Mouse (Mus musculus) hindlimb bud, embryonic 11.5 days (tissue): ENCODE results near the gene Rgs11.

ENCODE experiments used
- DNase-seq: peaks from one replicate; pipeline ENCODE4 v3.0.0-alpha.2; 2012; ENCODE audit warnings: low read depth, low spot score; ENCODE audit errors: extremely low spot score

Rgs11 gene

DNA sequence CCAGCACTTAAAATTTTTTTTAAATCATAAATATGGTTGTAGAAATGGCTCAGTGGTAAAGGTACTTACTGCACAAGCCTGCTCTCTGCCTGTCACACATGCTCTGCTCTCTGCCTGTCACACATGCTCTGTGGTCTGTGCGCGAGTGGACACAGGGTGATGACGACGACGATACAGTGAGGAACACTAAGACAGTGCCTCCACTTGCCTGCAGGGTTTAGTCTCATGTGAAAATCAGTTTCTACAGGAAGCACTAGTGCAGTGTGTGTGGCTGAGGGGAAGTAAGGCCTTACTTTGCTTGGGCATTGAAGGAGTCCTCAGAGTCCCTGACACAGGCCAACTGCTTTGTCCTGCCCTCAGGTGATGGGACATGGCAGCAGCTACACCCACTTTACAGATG is 27.0 kb downstream of the Rgs11 start:
- no peak for DNase-seq

DNA sequence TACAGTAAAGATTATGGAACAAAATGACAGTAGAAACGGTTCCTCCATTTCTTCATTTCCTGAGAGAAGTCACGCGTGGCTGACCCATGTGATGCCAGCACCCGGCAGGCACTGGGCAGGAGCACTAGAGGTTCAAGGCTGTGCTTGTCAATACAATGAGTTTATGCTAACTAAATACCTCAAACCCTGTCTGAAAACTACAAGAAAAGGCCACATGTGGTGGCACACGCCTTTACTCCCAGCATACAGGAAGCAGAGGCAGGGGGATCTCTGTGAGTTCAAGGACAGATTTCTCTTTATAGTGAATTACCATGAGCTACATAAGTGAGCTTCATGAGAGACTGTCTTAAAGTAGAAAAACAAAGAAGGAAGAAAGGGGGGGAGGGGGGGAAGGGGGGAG is 28.4 kb downstream of the Rgs11 start:
- DNase-seq = no peak

DNA sequence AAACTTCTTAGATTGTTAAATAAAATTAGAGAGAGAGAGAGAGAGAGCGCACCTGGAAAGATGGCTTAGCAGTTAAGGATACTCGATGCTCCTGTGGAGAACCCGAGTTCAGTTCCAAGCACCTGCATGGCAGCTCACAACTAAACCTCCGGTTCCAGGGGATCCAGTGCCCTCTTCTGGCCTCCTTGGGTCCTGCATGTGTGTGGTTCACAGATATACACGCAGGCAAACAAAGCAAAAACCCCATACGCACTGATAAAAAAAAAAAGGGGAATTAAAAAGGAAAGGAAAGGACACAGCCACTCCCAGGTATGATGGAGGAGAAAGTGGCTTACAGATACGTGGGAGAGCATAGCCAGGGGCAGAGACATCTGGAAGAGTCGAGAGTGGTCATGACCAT is 30.1 kb downstream of the Rgs11 start:
- no peak for DNase-seq

DNA sequence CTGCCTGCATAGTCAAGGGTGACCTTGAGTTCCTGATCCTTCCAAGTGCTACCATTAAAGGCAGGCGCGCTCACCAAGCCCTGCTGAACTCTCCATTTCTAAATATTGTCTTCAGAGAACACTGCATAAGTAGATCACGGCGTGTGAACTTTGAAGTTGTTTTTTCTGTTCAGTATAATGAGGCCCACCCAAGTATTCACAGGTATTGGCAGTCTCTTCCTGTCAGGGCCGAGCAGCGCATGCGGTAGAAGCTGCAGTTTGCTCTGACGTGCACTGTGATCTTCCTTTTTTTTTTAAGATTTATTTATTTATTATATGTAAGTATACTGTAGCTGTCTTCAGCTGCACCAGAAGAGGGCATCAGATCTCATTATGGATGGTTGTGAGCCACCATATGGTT is 31.6 kb downstream of the Rgs11 start:
- no peak for DNase-seq

DNA sequence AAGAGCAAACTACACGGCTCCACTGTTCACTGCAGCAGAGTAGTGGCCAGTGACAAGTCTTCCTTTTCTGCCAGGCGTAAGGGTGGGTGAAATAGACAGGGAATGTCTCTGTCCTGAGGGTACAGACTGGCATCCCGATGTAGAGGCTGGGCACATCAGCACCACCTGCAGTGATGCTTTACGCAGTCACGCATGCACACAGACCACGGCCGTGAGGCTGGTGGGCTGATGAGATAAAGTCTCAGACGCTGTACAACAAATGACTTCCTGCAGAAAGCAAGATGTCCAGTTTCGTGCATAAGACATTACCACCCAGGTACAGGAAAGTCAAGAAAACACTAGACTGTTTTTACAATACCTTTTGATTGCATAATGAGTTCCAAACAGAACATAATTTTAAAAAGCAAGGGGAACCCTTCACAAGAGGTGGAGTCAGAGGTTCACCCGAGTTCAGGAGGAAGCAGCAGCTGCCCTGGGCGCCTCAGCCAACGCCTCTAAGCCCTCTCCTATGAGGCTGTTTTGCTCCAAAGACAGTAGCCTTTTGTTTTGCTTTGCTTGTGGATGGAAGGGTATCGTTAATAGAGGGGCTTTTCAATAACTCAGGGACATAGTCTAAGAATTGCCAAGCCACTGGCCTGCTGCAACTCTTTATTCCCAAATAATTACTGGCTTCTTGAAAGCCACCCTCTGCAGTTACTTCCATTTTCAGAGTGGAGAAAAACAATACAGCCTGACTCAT is 32.5 kb downstream of the Rgs11 start:
- no peak for DNase-seq

DNA sequence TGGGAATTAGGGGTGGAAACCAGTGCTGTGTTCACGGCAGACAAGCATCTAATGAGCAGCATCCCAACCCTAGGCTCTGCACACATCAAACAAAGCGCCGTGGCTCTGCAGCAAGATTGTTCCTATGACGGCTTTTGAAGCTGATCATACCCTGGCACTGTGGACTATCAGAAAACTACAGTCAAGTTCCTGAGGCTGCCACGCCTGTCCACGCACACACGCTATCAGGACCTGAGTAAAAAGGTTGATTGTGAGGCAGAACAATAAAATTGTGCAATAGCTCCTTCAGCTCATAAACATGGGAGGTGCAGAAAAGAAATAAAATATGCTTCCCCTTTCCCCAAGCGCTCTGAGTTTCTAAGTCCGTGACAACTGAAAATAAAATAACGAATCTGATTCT is 34.9 kb downstream of the Rgs11 start:
- no peak for DNase-seq

DNA sequence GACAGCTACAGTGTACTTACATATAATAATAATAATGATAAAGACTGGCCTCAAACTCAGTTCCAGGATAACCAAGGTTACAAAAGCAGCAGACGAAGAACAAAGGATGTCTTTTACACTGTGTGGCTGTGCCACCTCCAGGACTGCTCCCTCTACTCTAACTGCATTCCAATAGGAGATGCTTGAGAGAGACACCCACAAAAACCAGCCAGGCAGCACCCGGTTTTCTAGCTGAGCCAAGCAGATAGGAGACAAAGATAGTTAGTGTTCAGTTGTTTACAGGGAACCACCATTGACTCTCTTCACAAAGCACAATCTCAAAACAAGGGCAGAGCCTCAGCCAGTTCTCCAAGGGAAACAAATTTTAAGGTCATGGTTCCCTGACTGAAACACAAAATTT is 36.8 kb downstream of the Rgs11 start:
- DNase-seq = no peak

DNA sequence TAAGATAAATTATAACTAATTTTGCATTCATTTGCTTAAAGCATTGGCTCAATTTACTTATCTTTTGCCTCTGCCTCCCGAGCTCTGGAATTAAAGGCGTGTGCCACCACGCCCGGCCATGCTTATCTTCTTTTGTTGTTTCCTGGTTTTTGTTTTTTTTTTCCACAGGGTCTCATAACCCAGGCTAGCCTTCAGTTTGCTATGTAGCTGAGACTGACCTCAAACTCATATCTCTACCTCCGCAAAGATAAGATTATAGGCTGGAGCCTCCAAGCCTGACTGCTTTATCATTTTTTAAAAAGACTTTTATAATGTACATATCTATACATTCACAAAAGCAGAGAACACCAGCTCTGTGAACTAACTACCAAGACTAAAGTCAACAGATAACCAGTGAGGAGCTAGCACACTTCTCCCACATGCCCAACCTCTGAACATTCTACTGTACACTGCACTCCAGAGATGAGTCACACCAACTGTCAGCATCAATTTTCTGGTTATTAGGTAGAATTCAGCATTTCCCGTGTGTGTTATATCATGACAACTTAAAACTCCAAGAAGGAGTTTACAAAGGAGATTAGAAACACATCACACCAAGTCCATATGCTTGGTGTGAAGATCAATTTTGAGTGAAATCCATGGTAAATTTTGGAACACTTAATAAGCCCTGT is 37.5 kb downstream of the Rgs11 start:
- DNase-seq = no peak

DNA sequence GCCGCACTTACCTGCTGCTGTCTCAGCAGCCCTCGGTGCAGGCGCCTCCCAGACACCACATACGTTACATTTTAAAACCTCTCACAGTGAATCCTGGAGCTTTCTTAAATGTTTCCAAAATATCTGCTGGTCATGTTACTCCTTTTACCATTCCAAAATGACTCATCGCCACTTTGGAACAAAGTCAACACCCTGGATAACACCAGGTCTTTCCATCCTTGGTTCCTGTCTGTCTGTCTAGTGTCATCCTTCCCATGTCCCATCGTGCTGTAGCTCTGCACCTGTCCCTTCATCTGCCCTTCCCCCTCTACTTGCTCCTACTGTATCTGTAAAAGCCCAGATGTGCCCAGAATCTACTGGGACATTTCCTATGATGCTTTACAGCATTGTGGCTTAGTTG is 38.2 kb downstream of the Rgs11 start:
- DNase-seq = no peak

DNA sequence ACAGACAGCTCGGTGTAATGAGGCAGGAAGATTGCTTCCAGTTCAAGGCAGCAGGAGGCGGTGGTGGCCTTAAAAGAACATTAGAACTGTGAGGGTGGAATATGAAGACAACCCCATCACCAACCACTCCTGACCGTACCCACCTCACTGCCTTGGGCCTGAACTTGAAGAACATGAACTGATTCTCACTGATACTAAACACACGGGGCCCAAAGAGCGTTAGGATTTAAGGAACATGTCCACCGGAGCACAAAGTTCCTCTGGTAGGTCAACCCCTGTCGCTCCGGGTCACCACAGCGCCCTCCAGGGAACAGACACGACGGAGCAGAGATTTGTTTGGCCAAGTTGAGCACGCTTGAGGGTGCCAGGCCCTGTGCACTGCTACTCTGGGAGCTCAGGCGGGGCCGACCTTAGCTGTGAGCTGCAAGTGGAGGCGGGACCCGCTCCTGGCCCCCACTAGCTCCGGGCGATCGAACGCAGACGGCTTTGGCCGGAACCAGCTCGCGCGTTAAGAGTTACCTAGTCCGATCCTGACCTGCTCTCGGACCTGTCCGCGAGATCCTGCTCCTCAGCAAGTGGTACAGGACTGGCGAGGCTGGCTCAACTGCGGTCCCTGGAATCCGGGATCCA is 40.8 kb downstream of the Rgs11 start:
- peak; percentile 16 for DNase-seq

DNA sequence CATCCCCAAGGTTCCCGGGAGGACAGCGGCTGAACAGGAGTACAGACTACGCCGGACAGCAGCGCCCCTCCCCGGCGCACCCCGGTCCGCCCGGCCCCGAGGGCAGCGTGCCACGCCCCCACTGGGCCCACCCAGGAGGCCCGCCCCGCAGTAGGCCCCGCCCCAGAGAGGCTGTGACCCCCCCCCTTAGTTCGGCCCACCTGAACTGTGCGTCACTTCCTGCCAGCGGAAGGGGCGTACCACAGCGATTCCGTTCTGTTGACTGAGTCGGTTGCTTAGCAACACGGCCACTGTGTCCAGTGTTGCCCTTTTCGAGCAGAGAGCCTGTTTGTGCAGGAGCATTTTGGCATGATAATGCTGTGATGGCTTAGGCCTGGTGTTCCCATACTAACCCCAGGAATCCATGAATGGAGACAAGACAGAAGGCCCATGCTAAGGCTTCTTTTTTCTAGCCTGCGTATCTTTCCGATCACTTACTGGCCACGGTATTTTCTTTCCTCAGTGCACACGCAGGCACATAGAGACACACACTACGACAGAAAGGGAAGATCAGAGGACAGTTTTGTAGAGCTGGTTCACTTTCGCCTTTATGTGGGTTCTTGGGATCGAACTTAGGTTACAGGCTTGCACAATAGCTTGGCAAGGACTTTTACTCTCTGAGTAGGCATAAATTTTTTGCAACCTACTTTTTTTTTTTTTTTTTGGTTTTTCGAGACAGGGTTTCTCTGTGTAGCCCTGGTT is 41.5 kb downstream of the Rgs11 start, which contains the start of gene Fam234a:
Gene Fam234a, minus strand, starts transcription at position 142 of the 741 bp plus-strand sequence.
- DNase-seq = peak; percentile 88

DNA sequence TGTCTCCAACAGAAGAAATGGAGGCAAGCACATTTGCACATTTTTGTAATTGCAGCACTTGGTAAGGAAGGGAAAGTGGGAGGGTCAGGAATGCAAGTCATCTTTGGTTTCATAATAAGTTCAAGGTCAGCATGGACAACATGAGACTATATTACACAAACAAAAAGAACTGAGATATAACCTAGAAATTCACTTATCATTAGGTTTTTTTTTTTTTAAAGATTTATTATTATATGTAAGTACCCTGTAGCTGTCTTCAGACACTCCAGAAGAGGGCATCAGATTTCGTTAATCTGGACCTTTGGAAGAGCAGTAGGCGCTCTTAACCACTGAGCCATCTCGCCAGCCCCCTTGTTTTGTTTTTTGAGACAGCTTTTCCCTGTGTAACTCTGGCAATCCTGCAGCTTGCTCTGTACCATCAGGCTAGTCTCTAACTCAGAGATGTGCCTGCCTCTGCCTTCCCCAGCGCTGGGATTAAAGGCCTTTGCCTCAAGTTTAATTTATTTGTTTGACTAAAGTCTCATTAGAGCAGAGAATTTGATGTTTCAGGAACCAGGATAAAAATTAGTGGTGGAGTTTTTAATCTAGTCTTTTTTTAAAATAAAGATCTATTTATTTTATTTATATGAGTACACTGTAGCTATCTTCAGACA is 49.3 kb downstream of the Rgs11 start:
- DNase-seq = no peak

DNA sequence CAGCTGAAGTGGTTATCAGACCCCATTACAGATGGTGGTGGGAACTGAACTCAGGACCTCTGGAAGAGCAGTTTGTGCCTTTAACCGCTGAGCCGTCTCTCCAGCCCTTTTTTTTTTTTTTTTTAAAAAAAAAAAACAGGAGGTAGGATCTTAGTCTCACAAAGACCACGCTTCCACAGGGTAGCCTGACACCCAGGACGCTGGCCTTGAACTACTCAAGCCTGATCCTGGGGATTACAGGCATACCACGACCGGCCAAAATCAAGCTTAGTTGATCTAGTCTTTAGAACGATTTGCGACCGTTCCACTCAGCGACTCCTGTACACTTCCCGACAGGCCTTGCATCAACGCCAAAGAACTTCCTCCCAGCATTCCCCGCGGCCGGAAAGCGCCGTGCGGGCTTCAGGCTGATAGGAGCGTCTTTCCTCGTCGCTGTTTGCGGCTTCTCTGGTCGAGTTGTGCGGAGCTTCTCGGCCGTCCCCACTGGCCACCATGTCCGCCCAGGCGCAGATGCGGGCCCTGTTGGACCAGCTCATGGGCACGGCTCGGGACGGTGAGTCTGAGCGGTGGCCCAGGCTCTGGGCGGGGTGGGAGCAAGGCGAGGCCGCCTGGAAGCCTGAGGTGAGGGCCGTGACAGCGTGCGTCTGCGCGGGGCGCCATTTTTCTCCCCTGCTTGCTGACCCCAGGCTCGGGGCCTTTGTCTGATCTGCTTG is 49.9 kb downstream of the Rgs11 start, which contains the start of gene Luc7l:
Gene Luc7l, plus strand, starts transcription at position 358 of the 713 bp plus-strand sequence.
- peak; percentile 83 for DNase-seq

DNA sequence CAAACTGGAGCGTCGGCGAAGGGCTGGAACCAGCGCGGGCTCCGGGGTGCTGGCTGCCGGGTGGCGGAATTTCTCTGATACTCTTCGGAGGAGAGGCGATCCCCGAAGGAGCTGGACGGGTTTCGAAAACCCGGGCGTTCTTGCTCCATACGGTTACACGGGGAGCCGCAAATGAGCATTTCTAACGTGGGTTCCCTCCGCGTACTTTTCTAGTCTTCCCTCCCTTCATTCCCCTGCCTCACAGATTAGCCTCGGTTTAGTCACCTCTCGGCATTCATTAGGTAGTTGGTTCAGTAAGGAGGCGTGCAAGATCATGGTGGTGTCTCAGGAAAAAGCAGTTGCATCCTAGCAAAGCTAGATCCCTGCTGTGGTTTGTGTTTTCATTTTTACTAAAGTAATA is 50.6 kb downstream of the Rgs11 start:
- DNase-seq = no peak

DNA sequence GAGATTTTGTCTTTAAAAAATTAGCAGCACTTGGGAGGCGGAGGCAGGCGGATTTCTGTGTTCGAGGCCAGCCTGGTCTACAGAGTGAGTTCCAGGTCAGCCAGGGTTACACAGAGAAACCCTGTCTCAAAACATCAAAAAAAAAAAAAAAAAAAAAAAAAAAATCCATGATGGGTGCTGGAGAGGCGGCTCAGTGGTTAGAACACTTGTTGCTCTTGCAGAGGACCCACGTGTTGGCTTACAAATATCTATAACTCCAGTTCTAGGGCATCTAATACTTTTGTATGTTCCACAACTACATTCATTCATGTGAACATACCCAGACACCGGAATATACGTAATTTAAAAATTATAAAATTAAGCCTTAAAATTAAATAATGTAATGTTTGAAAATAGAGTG is 52.6 kb downstream of the Rgs11 start:
- no peak for DNase-seq
